10 mouse cellular contexts compared by ENCODE assay signal in the genomic region with DNA sequence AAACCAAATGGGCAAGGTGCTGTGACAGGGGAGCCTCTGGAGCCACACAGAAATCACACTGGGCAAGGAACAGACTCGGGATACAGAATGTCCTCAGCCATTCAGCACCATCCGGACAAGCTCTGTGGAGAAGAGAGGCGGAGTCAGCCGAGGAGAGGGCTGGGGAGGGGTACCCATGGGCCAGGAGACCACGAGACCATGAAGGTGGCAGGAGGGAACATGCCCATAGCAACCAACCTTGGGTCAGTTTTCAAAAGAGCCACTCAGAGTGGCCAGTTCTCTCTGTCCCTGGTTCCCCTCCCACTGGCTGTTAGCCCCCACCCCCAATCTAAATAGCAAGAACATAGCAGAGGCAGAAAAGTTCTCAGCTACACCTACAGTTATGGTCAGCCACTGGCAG. TPM values are rescaled to one million over a fixed set of nuclear protein-coding genes. Genes with fewer than 3 reads are reported as not detected.
A peak's percentile ranks its signal among the peaks of the same experiment; 100 is the strongest.
DNase-seq lines count a peak whose midpoint lies in the region; ATAC-seq and TF ChIP-seq lines count a peak whose summit lies in the region.
"Had no signal": no experiment of that assay in that cellular context is flagged by ENCODE, and none has a peak within 500 bp of the region (broad histone marks: within the 10 kb centered on the region; RNA-seq: fewer than 3 reads in every experiment).

No protein-coding gene starts in this region.

- no peak overlapping the region for H3K9ac ChIP-seq in kidney, embryonic 14.5 days (ENCODE audit: low read depth, low read length)
- H3K9ac ChIP-seq in embryonic facial prominence, embryonic 15.5 days: no peak overlapping the region
- peak overlapping the region; percentile 32; the same call in 1 of the 2 replicates for H3K9ac ChIP-seq in midbrain, embryonic 13.5 days (replicated peaks)

- H3K4me2 ChIP-seq in kidney, embryonic 14.5 days (replicated peaks; ENCODE audit: low read depth, low read length): no peak overlapping the region; the same call in 1 of the 2 replicates
- H3K4me2 ChIP-seq in embryonic facial prominence, embryonic 15.5 days (replicated peaks): peak overlapping the region; percentile 77
- H3K4me2 ChIP-seq in midbrain, embryonic 13.5 days (replicated peaks): no peak overlapping the region

- WGBS in kidney, embryonic 14.5 days: 46% methylated on average over 5 of the region's 5 CpGs
- 53% methylated on average over 5 of the region's 5 CpGs for WGBS in embryonic facial prominence, embryonic 15.5 days
- 42% methylated on average over 5 of the region's 5 CpGs for WGBS in midbrain, embryonic 13.5 days

- H3K36me3 ChIP-seq in kidney, embryonic 14.5 days (ENCODE audit: control insufficient read depth, insufficient read depth, low read length): peaks cover 57% of the 10 kb centered on the region
- H3K36me3 ChIP-seq in embryonic facial prominence, embryonic 15.5 days: peaks cover 56% of the 10 kb centered on the region
- H3K36me3 ChIP-seq in midbrain, embryonic 13.5 days: peaks cover 59% of the 10 kb centered on the region

- no peak for TF ChIP-seq POLR2A in cortical plate, adult 2 months (IDR thresholded peaks at IDR 0.05; ENCODE audit: extremely low read depth, insufficient read depth, low read length)

- peaks cover 22% of the 10 kb centered on the region for H3K4me1 ChIP-seq in kidney, embryonic 14.5 days (ENCODE audit: control insufficient read depth, insufficient read depth, low read length)
- H3K4me1 ChIP-seq in cortical plate, adult 2 months (ENCODE audit: control insufficient read depth, insufficient read depth, low read length): peaks cover 2% of the 10 kb centered on the region
- peaks cover 37% of the 10 kb centered on the region for H3K4me1 ChIP-seq in embryonic facial prominence, embryonic 15.5 days
- peaks cover 42% of the 10 kb centered on the region for H3K4me1 ChIP-seq in midbrain, embryonic 13.5 days (replicated peaks)

- no peaks in the 10 kb centered on the region for H3K27me3 ChIP-seq in kidney, embryonic 14.5 days (ENCODE audit: control insufficient read depth, insufficient read depth, low read length)
- H3K27me3 ChIP-seq in embryonic facial prominence, embryonic 15.5 days: no peaks in the 10 kb centered on the region
- no peaks in the 10 kb centered on the region for H3K27me3 ChIP-seq in midbrain, embryonic 13.5 days

- peak overlapping the region; percentile 80; the same call in 1 of the 2 replicates for H3K4me3 ChIP-seq in kidney, embryonic 14.5 days (ENCODE audit: low read length)
- H3K4me3 ChIP-seq in cortical plate, adult 2 months (ENCODE audit: insufficient read depth, low read length): peak overlapping the region; percentile 76; the same call in 1 of the 2 replicates
- H3K4me3 ChIP-seq in embryonic facial prominence, embryonic 15.5 days (replicated peaks): peak overlapping the region; percentile 87; the same call in 1 of the 2 replicates
- no peak overlapping the region for H3K4me3 ChIP-seq in midbrain, embryonic 13.5 days (replicated peaks)

- no peak for TF ChIP-seq CTCF in cortical plate, adult 2 months (IDR thresholded peaks at IDR 0.05; ENCODE audit: extremely low read depth, insufficient read depth, low read length)

- no peak for ATAC-seq in kidney, embryonic 14.5 days (ENCODE audit: low FRiP score, low TSS enrichment)
- no peak for ATAC-seq in embryonic facial prominence, embryonic 15.5 days (ENCODE audit: insufficient number of reproducible peaks, low FRiP score, low TSS enrichment, low read depth)
- no peak for ATAC-seq in midbrain, embryonic 13.5 days

- no peak overlapping the region for H3K27ac ChIP-seq in kidney, embryonic 14.5 days (ENCODE audit: low read depth, low read length)
- no peak overlapping the region for H3K27ac ChIP-seq in cortical plate, adult 2 months (ENCODE audit: insufficient read depth, low read length)
- H3K27ac ChIP-seq in embryonic facial prominence, embryonic 15.5 days (replicated peaks): peak overlapping the region; percentile 29
- H3K27ac ChIP-seq in midbrain, embryonic 13.5 days: peak overlapping the region; percentile 51; the same call in 1 of the 2 replicates

- no peak for DNase-seq in kidney, postnatal 36 days
- no peak for DNase-seq in layer of hippocampus, adult 11-12 months (ENCODE audit: low spot score)
- DNase-seq in yolk sac, embryonic 10.5 days (ENCODE audit: low spot score): no peak
- DNase-seq: gastrocnemius, postnatal 25 days; left cerebral cortex, postnatal 4 days; thymus, adult 18-20 months had no signal

- H3K9me3 ChIP-seq in kidney, embryonic 14.5 days (ENCODE audit: control insufficient read depth, low read length): no peaks in the 10 kb centered on the region
- no peaks in the 10 kb centered on the region for H3K9me3 ChIP-seq in embryonic facial prominence, embryonic 15.5 days (replicated peaks)
- no peaks in the 10 kb centered on the region for H3K9me3 ChIP-seq in midbrain, embryonic 13.5 days

RNA-seq across cellular contexts. Expression of gene Myl6, which starts 3.0 kb away (rescaled TPM):
- polyA plus RNA-seq in kidney, embryonic 14.5 days (2014; fragmentation: Nextera tagmentation; extraction: Ambion mirVana): 921 and 980 TPM in 2 replicates
- 1,299 and 1,338 TPM in 2 replicates for polyA plus RNA-seq in cortical plate, adult 2 months (2012; rRNA removed)
- 1,219 and 1,296 TPM in 2 replicates for polyA plus RNA-seq in embryonic facial prominence, embryonic 15.5 days (2015; fragmentation: Nextera tagmentation; extraction: Ambion mirVana)
- 836 and 885 TPM in 2 replicates for polyA plus RNA-seq in midbrain, embryonic 13.5 days (2015; fragmentation: Nextera tagmentation; extraction: Ambion mirVana)

RNA-seq across cellular contexts. Expression of gene Myl6b, which starts 7.6 kb away (rescaled TPM):
- 3.2 and 3.5 TPM in 2 replicates for polyA plus RNA-seq in kidney, embryonic 14.5 days (2014; fragmentation: Nextera tagmentation; extraction: Ambion mirVana)
- 33.7 and 36.7 TPM in 2 replicates for polyA plus RNA-seq in cortical plate, adult 2 months (2012; rRNA removed)
- 5.0 and 6.9 TPM in 2 replicates for polyA plus RNA-seq in embryonic facial prominence, embryonic 15.5 days (2015; fragmentation: Nextera tagmentation; extraction: Ambion mirVana)
- 3.4 and 4.3 TPM in 2 replicates for polyA plus RNA-seq in midbrain, embryonic 13.5 days (2015; fragmentation: Nextera tagmentation; extraction: Ambion mirVana)

RNA-seq across cellular contexts. Expression of gene Smarcc2, which starts 31.9 kb away (rescaled TPM):
- 64.8 and 96.7 TPM in 2 replicates for polyA plus RNA-seq in kidney, embryonic 14.5 days (2014; fragmentation: Nextera tagmentation; extraction: Ambion mirVana)
- polyA plus RNA-seq in cortical plate, adult 2 months (2012; rRNA removed): 209 and 223 TPM in 2 replicates
- 85.2 and 93.6 TPM in 2 replicates for polyA plus RNA-seq in embryonic facial prominence, embryonic 15.5 days (2015; fragmentation: Nextera tagmentation; extraction: Ambion mirVana)
- polyA plus RNA-seq in midbrain, embryonic 13.5 days (2015; fragmentation: Nextera tagmentation; extraction: Ambion mirVana): 200 and 212 TPM in 2 replicates

RNA-seq across cellular contexts. Expression of gene Esyt1, which starts 34.8 kb away (rescaled TPM):
- polyA plus RNA-seq in kidney, embryonic 14.5 days (2014; fragmentation: Nextera tagmentation; extraction: Ambion mirVana): 9.9 and 16.1 TPM in 2 replicates
- 11.6 and 12.0 TPM in 2 replicates for polyA plus RNA-seq in cortical plate, adult 2 months (2012; rRNA removed)
- polyA plus RNA-seq in embryonic facial prominence, embryonic 15.5 days (2015; fragmentation: Nextera tagmentation; extraction: Ambion mirVana): 43.3 and 44.0 TPM in 2 replicates
- 11.6 and 13.7 TPM in 2 replicates for polyA plus RNA-seq in midbrain, embryonic 13.5 days (2015; fragmentation: Nextera tagmentation; extraction: Ambion mirVana)

RNA-seq across cellular contexts. Expression of gene Zc3h10, which starts 56.7 kb away (rescaled TPM):
- 11.3 and 13.5 TPM in 2 replicates for polyA plus RNA-seq in kidney, embryonic 14.5 days (2014; fragmentation: Nextera tagmentation; extraction: Ambion mirVana)
- 11.9 and 12.9 TPM in 2 replicates for polyA plus RNA-seq in cortical plate, adult 2 months (2012; rRNA removed)
- 15.8 and 16.0 TPM in 2 replicates for polyA plus RNA-seq in embryonic facial prominence, embryonic 15.5 days (2015; fragmentation: Nextera tagmentation; extraction: Ambion mirVana)
- 23.3 and 24.2 TPM in 2 replicates for polyA plus RNA-seq in midbrain, embryonic 13.5 days (2015; fragmentation: Nextera tagmentation; extraction: Ambion mirVana)

Comparison
In these comparisons a context has a peak if more than half of its experiments do, and no peak if none do; other contexts are left out.
1. H3K27ac ChIP-seq: peak in embryonic facial prominence, embryonic 15.5 days (single experiment) and midbrain, embryonic 13.5 days (single experiment); none in kidney, embryonic 14.5 days (single experiment) and cortical plate, adult 2 months (single experiment).